20 mouse cellular contexts compared by ENCODE assay signal in the genomic region with DNA sequence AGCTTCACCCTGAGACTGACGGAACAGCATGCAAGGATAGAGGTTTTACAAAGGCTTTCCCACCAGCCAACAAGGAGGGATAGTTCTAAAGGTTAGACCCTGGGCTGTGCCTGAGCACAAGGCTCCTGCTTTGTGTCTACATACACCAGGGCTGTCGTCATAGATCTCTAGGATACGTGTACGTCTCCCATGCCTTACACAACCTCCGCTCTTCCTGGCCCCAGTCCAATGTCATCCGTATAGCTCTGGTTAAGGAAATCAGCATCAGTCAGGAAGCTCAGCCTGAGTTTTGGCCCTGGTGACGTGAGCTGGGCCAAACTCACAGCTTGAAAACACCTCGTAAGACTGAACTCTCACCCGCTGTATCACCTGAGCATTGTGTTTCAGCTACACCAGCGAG.
A peak's percentile ranks its signal among the peaks of the same experiment; 100 is the strongest.
DNase-seq lines count a peak whose midpoint lies in the region; ATAC-seq and TF ChIP-seq lines count a peak whose summit lies in the region.
"Had no signal": no experiment of that assay in that cellular context is flagged by ENCODE, and none has a peak within 500 bp of the region (broad histone marks: within the 10 kb centered on the region; RNA-seq: fewer than 3 reads in every experiment).

No protein-coding gene starts in this region.

- H3K36me3 ChIP-seq in heart, embryonic 12.5 days = no peaks in the 10 kb centered on the region
- H3K36me3 ChIP-seq in lung, postnatal 0 days (ENCODE audit: insufficient read depth, low read length) = no peaks in the 10 kb centered on the region
- no peaks in the 10 kb centered on the region for H3K36me3 ChIP-seq in embryonic facial prominence, embryonic 14.5 days (ENCODE audit: control insufficient read depth, insufficient read depth, low read length)
- 0 out of 2 replicates have a peak, but pooled peaks cover 2% of the 10 kb centered on the region for H3K36me3 ChIP-seq in liver, postnatal 0 days (replicated peaks; ENCODE audit: insufficient read depth, low read length)
- H3K36me3 ChIP-seq in liver, embryonic 11.5 days (ENCODE audit: control insufficient read depth, insufficient read depth, low read length) = no peaks in the 10 kb centered on the region
- H3K36me3 ChIP-seq: liver, embryonic 13.5 days; midbrain, embryonic 10.5 days; neural tube, embryonic 12.5 days had no signal

- TF ChIP-seq POLR2A in cerebellum, adult 2 months (IDR thresholded peaks at IDR 0.05; ENCODE audit: borderline replicate concordance, insufficient read depth, low read length) = no peak

- no peak for TF ChIP-seq CTCF in lung, postnatal 0 days (IDR thresholded peaks at IDR 0.05)
- no peak for TF ChIP-seq CTCF in cerebellum, adult 2 months (IDR thresholded peaks at IDR 0.05; ENCODE audit: borderline replicate concordance, insufficient read depth, low read depth, low read length)
- no peak for TF ChIP-seq CTCF in liver, postnatal 0 days (IDR thresholded peaks at IDR 0.05; ENCODE audit: low read depth)

- peaks cover 7% of the 10 kb centered on the region for H3K4me1 ChIP-seq in heart, embryonic 12.5 days (replicated peaks)
- no peaks in the 10 kb centered on the region for H3K4me1 ChIP-seq in lung, postnatal 0 days (ENCODE audit: insufficient read depth, low read depth, low read length)
- H3K4me1 ChIP-seq in cerebellum, adult 2 months (ENCODE audit: control insufficient read depth, insufficient read depth, low read length) = peaks cover 19% of the 10 kb centered on the region
- peaks cover 11% of the 10 kb centered on the region; the same call in 1 of the 2 replicates for H3K4me1 ChIP-seq in embryonic facial prominence, embryonic 14.5 days (ENCODE audit: control insufficient read depth, insufficient read depth, low read length)
- no peaks in the 10 kb centered on the region for H3K4me1 ChIP-seq in liver, postnatal 0 days (ENCODE audit: insufficient read depth)
- no peaks in the 10 kb centered on the region for H3K4me1 ChIP-seq in liver, embryonic 11.5 days (replicated peaks; ENCODE audit: control insufficient read depth, insufficient read depth, low read length)
- H3K4me1 ChIP-seq: liver, embryonic 13.5 days had no signal

- no peak for DNase-seq in heart, postnatal 14 days
- peak; percentile 33 for DNase-seq in lung, postnatal 0 days (ENCODE audit: low spot score)
- no peak for DNase-seq in lung, adult 18-20 months
- peak; percentile 34 to 40 for DNase-seq in cerebellum, adult 2 months
- peak; percentile 55 for DNase-seq in embryonic facial prominence, embryonic 14.5 days (ENCODE audit: low spot score)
- DNase-seq in liver, postnatal 0 days = no peak
- DNase-seq in liver, embryonic 11.5 days (ENCODE audit: low spot score) = no peak
- DNase-seq: adrenal gland, postnatal 25 days; forebrain, postnatal 0 days; heart, adult 18-20 months; kidney, postnatal 10 days; liver, embryonic 13.5 days; lung, postnatal 14 days; thymus, postnatal 36 days had no signal

- no peak for TF ChIP-seq EP300 in lung, postnatal 0 days (IDR thresholded peaks at IDR 0.05)
- TF ChIP-seq EP300 in liver, postnatal 0 days (IDR thresholded peaks at IDR 0.05; ENCODE audit: low read depth) = no peak

- intact Hi-C loops in heart, postnatal 14 days (cut with DNase I) = no loop called here

- H3K4me3 ChIP-seq in heart, embryonic 12.5 days = no peak overlapping the region
- no peak overlapping the region for H3K4me3 ChIP-seq in lung, postnatal 0 days (ENCODE audit: low read depth, low read length)
- no peak overlapping the region for H3K4me3 ChIP-seq in cerebellum, adult 2 months (replicated peaks; ENCODE audit: insufficient read depth, low read depth, low read length)
- H3K4me3 ChIP-seq in embryonic facial prominence, embryonic 14.5 days (ENCODE audit: low read depth, low read length) = no peak overlapping the region
- H3K4me3 ChIP-seq in liver, postnatal 0 days (ENCODE audit: low read depth, low read length) = no peak overlapping the region
- H3K4me3 ChIP-seq in liver, embryonic 11.5 days (ENCODE audit: low read depth, low read length) = no peak overlapping the region
- H3K4me3 ChIP-seq: layer of hippocampus, adult 2 months; liver, embryonic 13.5 days; midbrain, embryonic 10.5 days; neural tube, embryonic 12.5 days had no signal

- H3K9ac ChIP-seq in heart, embryonic 12.5 days = no peak overlapping the region
- H3K9ac ChIP-seq in lung, postnatal 0 days (replicated peaks; ENCODE audit: low read depth) = no peak overlapping the region
- no peak overlapping the region for H3K9ac ChIP-seq in embryonic facial prominence, embryonic 14.5 days (ENCODE audit: low read depth, low read length)
- no peak overlapping the region for H3K9ac ChIP-seq in liver, postnatal 0 days (replicated peaks)
- no peak overlapping the region for H3K9ac ChIP-seq in liver, embryonic 11.5 days (ENCODE audit: low read depth, low read length)
- H3K9ac ChIP-seq: forebrain, postnatal 0 days; liver, embryonic 13.5 days; neural tube, embryonic 12.5 days had no signal

- peak; percentile 77 for ATAC-seq in heart, embryonic 12.5 days (ENCODE audit: insufficient number of reproducible peaks, low FRiP score)
- ATAC-seq in lung, postnatal 0 days = no peak; the same call in 1 of the 2 replicates
- ATAC-seq in embryonic facial prominence, embryonic 14.5 days (ENCODE audit: low read depth) = no peak
- no peak for ATAC-seq in liver, postnatal 0 days
- ATAC-seq in liver, embryonic 11.5 days (replicated peaks; ENCODE audit: low FRiP score) = no peak
- ATAC-seq: activated CD4-positive, CD25-positive, alpha-beta regulatory T cell, adult 4 months; forebrain, postnatal 0 days; intestine, postnatal 0 days had no signal

- H3K27me3 ChIP-seq in heart, embryonic 12.5 days (replicated peaks) = no peaks in the 10 kb centered on the region; the same call in 1 of the 2 replicates
- no peaks in the 10 kb centered on the region for H3K27me3 ChIP-seq in lung, postnatal 0 days (replicated peaks; ENCODE audit: insufficient read depth, low read length)
- no peaks in the 10 kb centered on the region for H3K27me3 ChIP-seq in cerebellum, adult 2 months (ENCODE audit: control insufficient read depth, insufficient read depth, low read length)
- H3K27me3 ChIP-seq in embryonic facial prominence, embryonic 14.5 days (replicated peaks; ENCODE audit: control insufficient read depth, insufficient read depth, low read length) = no peaks in the 10 kb centered on the region
- no peaks in the 10 kb centered on the region for H3K27me3 ChIP-seq in liver, postnatal 0 days (ENCODE audit: insufficient read depth, low read length)
- H3K27me3 ChIP-seq in liver, embryonic 11.5 days (replicated peaks; ENCODE audit: control insufficient read depth, insufficient read depth, low read length) = no peaks in the 10 kb centered on the region
- H3K27me3 ChIP-seq: liver, embryonic 13.5 days; neural tube, embryonic 12.5 days had no signal

- no peak overlapping the region for H3K27ac ChIP-seq in heart, embryonic 12.5 days (ENCODE audit: poor library complexity, severe bottlenecking)
- no peak overlapping the region for H3K27ac ChIP-seq in lung, postnatal 0 days (ENCODE audit: low read length)
- H3K27ac ChIP-seq in cerebellum, adult 2 months (ENCODE audit: insufficient read depth, low read length) = no peak overlapping the region
- no peak overlapping the region for H3K27ac ChIP-seq in embryonic facial prominence, embryonic 14.5 days (replicated peaks; ENCODE audit: low read depth, low read length)
- H3K27ac ChIP-seq in liver, postnatal 0 days (ENCODE audit: low read depth) = no peak overlapping the region
- H3K27ac ChIP-seq in liver, embryonic 11.5 days (ENCODE audit: low read depth, low read length) = no peak overlapping the region
- H3K27ac ChIP-seq: layer of hippocampus, adult 2 months; liver, embryonic 13.5 days; midbrain, embryonic 10.5 days; neural tube, embryonic 12.5 days had no signal

- no peaks in the 10 kb centered on the region for H3K9me3 ChIP-seq in heart, embryonic 12.5 days (replicated peaks)
- H3K9me3 ChIP-seq in lung, postnatal 0 days (ENCODE audit: low read length) = no peaks in the 10 kb centered on the region
- H3K9me3 ChIP-seq in embryonic facial prominence, embryonic 14.5 days (ENCODE audit: control insufficient read depth, low read length) = no peaks in the 10 kb centered on the region
- H3K9me3 ChIP-seq in liver, postnatal 0 days (ENCODE audit: low read length) = no peaks in the 10 kb centered on the region
- H3K9me3 ChIP-seq in liver, embryonic 11.5 days (ENCODE audit: control insufficient read depth, low read length) = no peaks in the 10 kb centered on the region
- H3K9me3 ChIP-seq: liver, embryonic 13.5 days; midbrain, embryonic 10.5 days; neural tube, embryonic 12.5 days had no signal

- WGBS in heart, embryonic 12.5 days = 41% methylated on average over 10 of the region's 10 CpGs
- 51% methylated on average over 10 of the region's 10 CpGs for WGBS in lung, postnatal 0 days
- 22% methylated on average over 10 of the region's 10 CpGs for WGBS in cerebellum, adult 2 months
- WGBS in embryonic facial prominence, embryonic 14.5 days = 60% methylated on average over 10 of the region's 10 CpGs
- WGBS in liver, postnatal 0 days (ENCODE audit: insufficient replicate concordance) = 69% methylated on average over 10 of the region's 10 CpGs
- WGBS in liver, embryonic 11.5 days = 71% methylated on average over 10 of the region's 10 CpGs

- no peak overlapping the region for H3K4me2 ChIP-seq in heart, embryonic 12.5 days
- no peak overlapping the region for H3K4me2 ChIP-seq in lung, postnatal 0 days (replicated peaks; ENCODE audit: low read depth, low read length)
- H3K4me2 ChIP-seq in embryonic facial prominence, embryonic 14.5 days (ENCODE audit: low read depth, low read length) = no peak overlapping the region
- H3K4me2 ChIP-seq in liver, postnatal 0 days (ENCODE audit: low read depth, low read length) = no peak overlapping the region
- no peak overlapping the region for H3K4me2 ChIP-seq in liver, embryonic 11.5 days
- H3K4me2 ChIP-seq: liver, embryonic 13.5 days; neural tube, embryonic 12.5 days had no signal

Comparison
In these comparisons a context has a peak if more than half of its experiments do, and no peak if none do; other contexts are left out.
1. DNase-seq: peak in lung, postnatal 0 days (single experiment), cerebellum, adult 2 months (2 of 2) and embryonic facial prominence, embryonic 14.5 days (single experiment); none in heart, postnatal 14 days (0 of 2), lung, adult 18-20 months (0 of 2), liver, postnatal 0 days (single experiment) and liver, embryonic 11.5 days (single experiment).